Mouse (Mus musculus): ENCODE measurements around the gene Znrf4. TPM values are rescaled to one million over a fixed set of nuclear protein-coding genes. Genes with fewer than 3 reads are reported as not detected.

Gene Znrf4
- not detected for total RNA-seq (2021)
- long read RNA-seq, experiment 1 = 0 reads
- long read RNA-seq, experiment 2 = 0 reads

- TF ChIP-seq CTCF (IDR thresholded peaks at IDR 0.05) = no peak
- DNase-seq = no peak
- Histone ChIP-seq H3K4me3 (peak within 1 kb of the TSS; percentile 17), H3K27ac (no peak within 1 kb of the TSS)
- intact Hi-C loops (cut with DNase I) = no loop called here
These were observed at the start of gene Znrf4 for GRCm38 (mm10) chr17:56512310-56512709. TSS of gene Znrf4 (minus strand) at chr17:56512431.

GRCm38 (mm10) chr17:56561866-56562265 lies 49.6 kb upstream of the Znrf4 start:
- Histone ChIP-seq H3K4me3 (no peak overlapping the region), H3K27ac (no peak overlapping the region)
- intact Hi-C loops (cut with DNase I) = no loop called here
- no peak for TF ChIP-seq CTCF (IDR thresholded peaks at IDR 0.05)
- DNase-seq = no peak

- H3K27ac ChIP-seq = no peak overlapping the region
- no peak overlapping the region for H3K4me3 ChIP-seq
- DNase-seq = no peak
- no peak for TF ChIP-seq CTCF (IDR thresholded peaks at IDR 0.05)
- intact Hi-C loops (cut with DNase I) = no loop called here
These were observed 47.9 kb upstream of the Znrf4 start for GRCm38 (mm10) chr17:56560131-56560530.

- DNase-seq = no peak
- H3K4me3 ChIP-seq = no peak overlapping the region
- intact Hi-C loops (cut with DNase I) = loop anchor here (10.0 kb wide), 2 partner anchors 105 to 135 kb away; no protein-coding TSS in a partner anchor
- no peak overlapping the region for H3K27ac ChIP-seq
- TF ChIP-seq CTCF (IDR thresholded peaks at IDR 0.05) = no peak
These were observed 47.2 kb upstream of the Znrf4 start for GRCm38 (mm10) chr17:56559386-56559785.

GRCm38 (mm10) chr17:56558448-56558847 lies 46.2 kb upstream of the Znrf4 start:
- intact Hi-C loops (cut with DNase I) = loop anchor here (10.0 kb wide), 2 partner anchors 106 to 134 kb away; no protein-coding TSS in a partner anchor
- TF ChIP-seq CTCF (IDR thresholded peaks at IDR 0.05) = peak; percentile 95
- DNase-seq = peak; percentile 70
- no peak overlapping the region for H3K27ac ChIP-seq
- no peak overlapping the region for H3K4me3 ChIP-seq

GRCm38 (mm10) chr17:56554122-56554551 lies 41.9 kb upstream of the Znrf4 start, which contains the start of gene Gm20219:
TSS of gene Gm20219 (minus strand) at chr17:56554387.
- Histone ChIP-seq H3K4me3 (no peak within 1 kb of the TSS), H3K27ac (no peak within 1 kb of the TSS)
- TF ChIP-seq CTCF (IDR thresholded peaks at IDR 0.05) = no peak
- DNase-seq = no peak
- intact Hi-C loops (cut with DNase I) = loop anchor here (5.0 to 10.0 kb wide), 3 partner anchors 72 to 129 kb away; no protein-coding TSS in a partner anchor

- intact Hi-C loops (cut with DNase I) = loop anchor here (2.0 to 10.0 kb wide), 4 partner anchors 71 to 196 kb away; no protein-coding TSS in a partner anchor
- peak; percentile 75 for DNase-seq
- no peak overlapping the region for H3K27ac ChIP-seq
- no peak overlapping the region for H3K4me3 ChIP-seq
- TF ChIP-seq CTCF (IDR thresholded peaks at IDR 0.05) = no peak; the same call in none of the 2 replicates
These were observed 40.6 kb upstream of the Znrf4 start for GRCm38 (mm10) chr17:56552781-56553363.

GRCm38 (mm10) chr17:56551841-56552581 lies 39.8 kb upstream of the Znrf4 start:
- no peak for DNase-seq
- no peak for TF ChIP-seq CTCF (IDR thresholded peaks at IDR 0.05)
- intact Hi-C loops (cut with DNase I) = loop anchor here (2.0 to 10.0 kb wide), 4 partner anchors 70 to 195 kb away; no protein-coding TSS in a partner anchor
- Histone ChIP-seq H3K27ac (no peak overlapping the region), H3K4me3 (no peak overlapping the region)

GRCm38 (mm10) chr17:56550784-56551475 lies 38.7 kb upstream of the Znrf4 start:
- no peak for TF ChIP-seq CTCF (IDR thresholded peaks at IDR 0.05)
- intact Hi-C loops (cut with DNase I) = loop anchor here (5.0 to 10.0 kb wide), 3 partner anchors 69 to 126 kb away; no protein-coding TSS in a partner anchor
- DNase-seq = no peak
- Histone ChIP-seq H3K27ac (no peak overlapping the region), H3K4me3 (no peak overlapping the region)

- no peak for DNase-seq
- H3K4me3 ChIP-seq = no peak overlapping the region
- intact Hi-C loops (cut with DNase I) = no loop called here
- H3K27ac ChIP-seq = no peak overlapping the region
- no peak for TF ChIP-seq CTCF (IDR thresholded peaks at IDR 0.05)
These were observed 36.4 kb upstream of the Znrf4 start for GRCm38 (mm10) chr17:56548605-56549105.

GRCm38 (mm10) chr17:56547846-56548604 lies 35.8 kb upstream of the Znrf4 start:
- DNase-seq = no peak
- peak; percentile 13; the same call in 1 of the 2 replicates for TF ChIP-seq CTCF (IDR thresholded peaks at IDR 0.05)
- intact Hi-C loops (cut with DNase I) = no loop called here
- Histone ChIP-seq H3K27ac (no peak overlapping the region), H3K4me3 (no peak overlapping the region)
